Mouse (Mus musculus): ENCODE measurements around the gene Nedd8.

Gene Nedd8

GRCm38 (mm10) chr14:55660636-55661035 lies 11.3 kb downstream of the Nedd8 start:
- no peak for DNase-seq (ENCODE audit: low spot score in 2 of 2)

DNA sequence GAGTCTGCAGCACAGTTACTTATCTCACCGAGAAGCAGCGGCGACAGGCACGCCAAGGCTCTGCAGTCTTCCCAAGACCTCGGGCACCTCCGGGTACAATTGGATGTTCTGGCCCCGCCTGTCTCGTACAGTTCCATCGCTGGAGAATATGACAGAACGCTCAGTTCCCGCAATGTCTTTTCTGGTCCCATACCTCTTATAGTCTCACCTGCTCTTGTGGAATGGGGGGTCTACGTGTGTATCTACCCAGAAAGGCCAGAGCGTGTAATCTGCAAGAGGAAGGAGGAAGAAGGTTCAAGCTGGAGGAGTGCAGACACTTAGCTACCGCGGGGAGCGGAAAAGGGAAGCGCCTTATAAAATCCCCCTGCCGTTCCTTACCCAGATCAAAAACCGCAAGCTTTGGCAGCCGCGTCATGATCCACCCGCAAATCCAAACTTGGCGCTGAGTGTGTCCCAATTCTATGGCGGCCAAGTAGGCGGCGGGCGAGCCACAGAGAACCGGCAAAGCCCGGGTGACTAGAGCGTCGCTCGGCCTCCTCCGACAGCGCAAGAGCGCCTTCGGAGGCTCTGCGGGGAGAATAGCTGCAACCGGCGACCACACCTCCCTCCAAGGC lies 11.9 kb downstream of the Nedd8 start, which contains the start of gene Mdp1:
Gene Mdp1 (minus strand): TSS at position 549 of the 614 bp plus-strand sequence.
- peak in 1 of 2 experiments; percentile 80 for DNase-seq (ENCODE audit: low spot score in 2 of 2)

DNA sequence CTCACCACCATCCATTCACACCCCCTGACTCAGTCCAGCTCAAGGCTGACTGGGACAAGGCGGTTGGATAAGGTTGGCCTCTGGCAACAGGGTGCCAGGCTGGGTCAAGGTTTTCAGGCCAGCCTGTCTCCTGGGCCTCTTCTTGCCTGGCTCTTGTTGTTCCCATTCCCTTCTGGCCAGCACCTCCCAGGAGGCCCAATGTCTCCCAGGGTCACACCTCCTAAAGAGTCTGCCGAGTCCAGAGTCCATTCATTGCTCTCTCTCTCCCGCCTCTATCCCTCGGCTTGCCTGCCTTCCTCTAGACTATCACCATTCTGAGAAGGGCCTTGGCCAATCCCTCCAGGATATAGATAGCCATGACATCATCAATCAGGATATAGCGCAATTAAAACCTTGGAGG lies 13.9 kb downstream of the Nedd8 start:
- DNase-seq (ENCODE audit: low spot score in 2 of 2) = no peak

GRCm38 (mm10) chr14:55656935-55657334 lies 15.0 kb downstream of the Nedd8 start:
- DNase-seq (ENCODE audit: low spot score in 2 of 2) = no peak

GRCm38 (mm10) chr14:55651528-55651927 lies 20.4 kb downstream of the Nedd8 start:
- DNase-seq (ENCODE audit: low spot score in 2 of 2) = no peak

- DNase-seq (ENCODE audit: low spot score in 2 of 2) = no peak
These were observed 22.0 kb downstream of the Nedd8 start, which contains the start of gene Tssk4 for GRCm38 (mm10) chr14:55649884-55650283. Gene Tssk4 (plus strand): TSS chr14:55650184.

GRCm38 (mm10) chr14:55644261-55644888 lies 27.5 kb downstream of the Nedd8 start:
- no peak for DNase-seq (ENCODE audit: low spot score in 2 of 2)

- DNase-seq (ENCODE audit: low spot score in 2 of 2) = peak; percentile 69 to 82
These were observed 28.6 kb downstream of the Nedd8 start, which contains the start of gene Tm9sf1 for GRCm38 (mm10) chr14:55643060-55643907. Gene Tm9sf1 (minus strand): TSS chr14:55643806.

GRCm38 (mm10) chr14:55642679-55643059 lies 29.3 kb downstream of the Nedd8 start:
- no peak for DNase-seq (ENCODE audit: low spot score in 2 of 2)

- DNase-seq (ENCODE audit: low spot score in 2 of 2) = no peak
These were observed 30.6 kb downstream of the Nedd8 start for GRCm38 (mm10) chr14:55641291-55641690.

DNA sequence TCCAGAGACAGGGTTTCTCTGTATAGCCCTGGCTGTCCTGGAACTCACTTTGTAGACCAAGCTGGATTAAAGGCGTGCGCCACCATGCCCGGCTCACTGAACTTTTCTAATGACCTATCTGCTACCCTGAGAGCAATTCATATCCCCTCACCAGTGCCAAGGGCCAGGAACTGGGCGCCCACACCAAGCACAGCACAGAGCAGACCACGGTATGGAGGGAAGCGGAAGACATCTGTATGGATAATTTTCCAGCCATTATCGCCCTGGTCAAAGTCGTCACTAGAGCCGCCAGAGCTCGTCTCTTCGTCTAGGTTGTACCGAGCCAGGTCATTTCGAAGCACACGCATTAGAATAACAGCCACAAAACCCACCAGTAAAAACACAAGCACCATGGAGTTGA lies 31.1 kb downstream of the Nedd8 start:
- DNase-seq (ENCODE audit: low spot score in 2 of 2) = no peak

- no peak for DNase-seq (ENCODE audit: low spot score in 2 of 2)
These were observed 34.1 kb downstream of the Nedd8 start, which contains the start of gene Gm49378 for GRCm38 (mm10) chr14:55637795-55638194. Gene Gm49378 (minus strand): TSS chr14:55637895.

- peak; percentile 75 to 89 for DNase-seq (ENCODE audit: low spot score in 2 of 2)
These were observed 36.4 kb downstream of the Nedd8 start, which contains the start of gene Ipo4 for GRCm38 (mm10) chr14:55635523-55636007. Gene Ipo4 (minus strand): TSS chr14:55635957.

DNA sequence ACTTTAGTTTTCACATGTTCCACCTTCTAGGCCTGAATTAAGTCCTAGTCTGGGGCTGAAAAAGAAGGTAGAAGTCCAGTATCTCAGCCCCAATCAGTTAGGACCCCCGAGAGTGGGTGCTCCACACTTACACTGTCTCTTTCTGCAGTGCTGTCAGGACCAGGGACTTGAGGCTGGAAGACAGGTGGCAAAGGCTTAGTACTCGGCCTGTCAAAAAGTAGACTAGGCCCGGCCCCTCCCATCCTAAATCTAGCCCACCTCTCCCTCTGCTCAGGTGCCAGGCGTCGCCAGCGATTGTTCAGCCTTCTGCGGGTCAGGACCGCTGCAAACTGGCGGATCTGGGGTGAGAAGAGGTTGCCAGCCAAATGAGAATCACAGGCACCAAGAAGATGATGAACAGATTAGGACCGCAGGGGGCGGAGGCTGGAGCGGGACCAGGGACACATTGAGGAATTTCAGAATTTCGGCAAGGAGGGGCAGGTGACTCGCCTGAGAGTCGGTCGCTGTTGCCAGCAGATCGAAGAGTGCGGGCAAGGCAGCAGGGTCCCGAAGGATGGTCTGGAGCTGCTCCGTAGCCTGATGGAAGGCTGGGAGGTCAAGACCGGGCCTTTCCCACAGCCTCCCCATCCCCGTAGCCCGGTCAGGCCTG lies 36.9 kb downstream of the Nedd8 start:
- DNase-seq (ENCODE audit: low spot score in 2 of 2) = no peak

- DNase-seq (ENCODE audit: low spot score in 2 of 2) = peak in 1 of 2 experiments; percentile 53
These were observed 42.6 kb downstream of the Nedd8 start for GRCm38 (mm10) chr14:55629312-55629711.

DNA sequence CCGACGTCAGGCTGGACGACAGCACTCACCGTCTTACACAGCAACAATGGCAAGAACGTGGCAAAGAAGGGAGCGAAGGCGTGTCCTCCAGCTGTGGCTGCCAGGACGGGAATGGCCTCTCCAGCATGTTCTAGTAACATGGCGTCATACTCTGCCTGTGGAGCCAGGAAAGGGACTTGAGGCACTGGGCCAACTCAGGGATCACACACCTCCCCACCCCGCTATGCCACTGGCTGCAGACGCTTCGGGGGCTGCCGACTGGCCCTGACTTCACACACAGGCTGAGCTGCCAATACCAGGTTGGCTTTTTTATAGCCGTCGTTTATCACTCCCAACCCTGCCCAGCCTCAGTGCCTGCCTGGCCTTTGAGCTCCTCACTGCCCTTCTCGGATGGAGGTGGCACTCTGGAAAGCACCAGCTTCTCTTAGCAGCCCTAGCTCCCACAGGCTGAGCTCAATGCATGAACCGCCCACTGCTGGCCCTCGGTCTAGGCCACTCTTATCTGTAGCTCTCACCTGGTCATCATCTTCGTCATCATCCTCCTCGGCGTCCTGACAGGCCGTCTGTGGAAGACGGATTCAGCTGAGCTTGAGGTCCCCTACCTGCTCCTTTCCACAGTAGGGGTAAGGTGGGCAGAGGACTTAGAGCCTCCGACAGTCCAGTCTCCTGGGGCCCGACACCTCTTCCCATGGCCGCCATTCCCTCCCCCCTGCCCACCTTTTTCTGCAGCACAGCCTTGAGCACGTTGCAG lies 43.7 kb downstream of the Nedd8 start:
- no peak for DNase-seq (ENCODE audit: low spot score in 2 of 2)

DNA sequence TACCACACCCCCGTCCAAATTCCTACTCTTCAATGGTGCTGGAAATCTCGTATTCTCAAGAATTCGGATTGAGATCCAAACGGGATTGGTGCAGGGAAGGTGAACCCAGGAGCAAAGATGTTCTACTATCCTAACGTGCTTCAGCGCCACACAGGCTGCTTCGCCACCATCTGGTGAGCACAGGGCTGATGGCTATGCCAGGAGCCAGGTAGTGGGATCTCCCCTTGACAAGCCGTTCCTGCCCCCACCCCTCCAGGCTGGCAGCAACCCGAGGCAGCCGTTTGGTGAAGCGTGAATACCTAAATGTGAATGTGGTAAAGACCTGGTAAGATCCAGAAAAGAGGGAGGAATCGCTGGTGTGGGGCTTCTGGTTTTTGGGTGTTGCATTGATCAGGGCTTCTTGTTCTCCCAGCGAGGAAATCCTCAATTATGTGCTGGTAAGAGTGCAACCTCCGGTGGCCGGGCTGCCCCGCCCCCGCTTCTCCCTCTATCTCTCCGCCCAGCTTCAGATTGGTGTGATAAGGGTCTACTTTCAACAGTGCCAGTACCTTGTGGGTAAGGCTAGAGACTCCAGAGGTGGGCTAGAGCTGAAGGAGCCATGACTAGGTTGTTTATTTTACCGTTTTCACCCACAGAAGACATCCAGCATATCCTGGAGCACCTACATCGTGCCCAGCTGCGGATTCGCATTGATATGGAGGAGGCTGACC lies 53.3 kb downstream of the Nedd8 start:
- no peak for DNase-seq (ENCODE audit: low spot score in 2 of 2)

DNA sequence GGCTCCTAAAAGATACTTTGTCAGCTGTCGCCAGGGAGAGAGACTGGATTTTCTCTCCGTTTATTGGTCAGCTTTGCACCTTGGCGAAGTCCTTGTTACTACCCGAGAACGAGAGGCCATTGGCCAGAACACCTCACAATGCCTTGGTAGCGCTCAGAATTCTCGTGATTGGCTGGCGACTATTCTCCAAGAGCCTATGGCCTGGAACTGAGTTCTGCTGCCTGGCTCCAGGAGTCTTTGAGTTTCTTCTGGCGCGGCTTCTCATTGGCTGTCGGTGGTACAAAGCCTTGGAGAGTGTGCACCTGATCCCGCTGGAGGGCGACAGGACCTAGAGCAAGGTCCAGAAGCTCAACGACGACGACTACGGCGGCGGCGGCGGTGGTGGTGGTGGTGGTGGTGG lies 54.1 kb downstream of the Nedd8 start, which contains the start of gene Rec8:
Gene Rec8 (plus strand): TSS at position 216 of the 400 bp plus-strand sequence.
- DNase-seq (ENCODE audit: low spot score in 2 of 2) = no peak

GRCm38 (mm10) chr14:55616844-55617243 lies 55.1 kb downstream of the Nedd8 start:
- DNase-seq (ENCODE audit: low spot score in 2 of 2) = no peak

DNA sequence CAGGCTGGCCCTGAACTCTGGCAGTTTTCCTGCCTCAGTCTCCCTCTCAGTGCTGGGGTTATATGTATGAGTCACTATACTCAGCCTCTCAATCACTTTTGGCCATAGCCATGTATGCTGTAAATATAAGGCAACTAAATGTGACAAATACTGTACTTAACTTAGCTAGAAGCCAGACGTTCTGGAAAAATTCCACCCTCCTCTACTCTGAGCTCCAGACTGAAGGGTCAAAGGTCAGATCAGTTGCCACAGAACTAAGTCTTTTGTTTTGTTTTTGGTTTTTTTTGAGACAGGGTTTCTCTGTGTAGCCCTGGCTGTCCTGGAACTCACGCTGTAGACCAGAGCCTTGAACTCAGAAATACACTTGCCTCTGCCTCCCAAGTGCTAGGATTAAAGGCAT lies 56.0 kb downstream of the Nedd8 start:
- no peak for DNase-seq (ENCODE audit: low spot score in 2 of 2)
